Mouse (Mus musculus): ENCODE results near the gene Gm5105.

Gm5105 gene

GRCm38 (mm10) chr3:138066348-138066856, 786 bp downstream of the Gm5105 start:
- DNase-seq = no peak

- DNase-seq = no peak
Observed at GRCm38 (mm10) chr3:138065930-138066329, 1.3 kb downstream of the Gm5105 start.

- no peak for DNase-seq
Observed at GRCm38 (mm10) chr3:138064732-138065645, 2.2 kb downstream of the Gm5105 start, which contains the start of gene 1110002E22Rik. Gene 1110002E22Rik, plus strand, starts transcription at chr3:138065052.

GRCm38 (mm10) chr3:138063731-138064329, 3.4 kb downstream of the Gm5105 start:
- peak in 1 of 2 experiments; percentile 10 for DNase-seq

- no peak for DNase-seq
Observed at GRCm38 (mm10) chr3:138062673-138063072, 4.5 kb downstream of the Gm5105 start.

GRCm38 (mm10) chr3:138061205-138061911, 5.8 kb downstream of the Gm5105 start:
- no peak for DNase-seq

GRCm38 (mm10) chr3:138060429-138060828, 6.8 kb downstream of the Gm5105 start:
- DNase-seq = no peak

GRCm38 (mm10) chr3:138058226-138058625, 9.0 kb downstream of the Gm5105 start:
- no peak for DNase-seq

GRCm38 (mm10) chr3:138056976-138057375, 10.2 kb downstream of the Gm5105 start:
- no peak for DNase-seq

- DNase-seq = no peak
Observed at GRCm38 (mm10) chr3:138053969-138054368, 13.2 kb downstream of the Gm5105 start.

- no peak for DNase-seq
Observed at GRCm38 (mm10) chr3:138051431-138051830, 15.8 kb downstream of the Gm5105 start.

- no peak for DNase-seq
Observed at GRCm38 (mm10) chr3:138050772-138051171, 16.4 kb downstream of the Gm5105 start.

- no peak for DNase-seq
Observed at GRCm38 (mm10) chr3:138049555-138049954, 17.6 kb downstream of the Gm5105 start.

- DNase-seq = no peak
Observed at GRCm38 (mm10) chr3:138043316-138043715, 23.9 kb downstream of the Gm5105 start.

GRCm38 (mm10) chr3:138041591-138042301, 25.4 kb downstream of the Gm5105 start:
- no peak for DNase-seq

- DNase-seq = no peak
Observed at GRCm38 (mm10) chr3:138040938-138041337, 26.2 kb downstream of the Gm5105 start.

GRCm38 (mm10) chr3:138033986-138034385, 33.2 kb downstream of the Gm5105 start:
- DNase-seq = no peak

- DNase-seq = no peak
Observed at GRCm38 (mm10) chr3:138030563-138030962, 36.6 kb downstream of the Gm5105 start.

- DNase-seq = peak; percentile 31 to 56
Observed at GRCm38 (mm10) chr3:138029351-138029750, 37.8 kb downstream of the Gm5105 start.

GRCm38 (mm10) chr3:138027575-138028362, 39.4 kb downstream of the Gm5105 start:
- no peak for DNase-seq

GRCm38 (mm10) chr3:138026286-138026685, 40.9 kb downstream of the Gm5105 start:
- DNase-seq = peak; percentile 3 to 6

- no peak for DNase-seq
Observed at GRCm38 (mm10) chr3:138022651-138023050, 44.5 kb downstream of the Gm5105 start.
